Mouse (Mus musculus) megakaryocyte-erythroid progenitor cell, adult 5-6 weeks (primary cell): ENCODE results near the gene Tekt1. TPM values are rescaled to one million over a fixed set of nuclear protein-coding genes. Genes with fewer than 3 reads are reported as not detected.

Experiments
- ATAC-seq: replicated peaks from 2 replicates; pipeline ENCODE4 v1.8.0; 2016; ENCODE audit warnings: mild to moderate bottlenecking, inconsistent platforms; ENCODE audit not compliant: severe bottlenecking, poor library complexity, low FRiP score, low TSS enrichment
- total RNA-seq, 2 experiments: library from RNA; stranded (forward) in 1 of 2; stranded (reverse) in 1 of 2; fragments of 200-1000, 215-1000 nt in 1 of 2; fragments of >200 nt in 1 of 2; fragmentation: Nextera tagmentation in 1 of 2; gene quantifications; 2 replicates each; pipeline ENCODE4 v1.2.3; 2014 to 2017

Gene Tekt1
- total RNA-seq (2014; fragmentation: Nextera tagmentation), result not detected in 2 replicates
- not detected in 2 replicates for total RNA-seq (2017)

DNA sequence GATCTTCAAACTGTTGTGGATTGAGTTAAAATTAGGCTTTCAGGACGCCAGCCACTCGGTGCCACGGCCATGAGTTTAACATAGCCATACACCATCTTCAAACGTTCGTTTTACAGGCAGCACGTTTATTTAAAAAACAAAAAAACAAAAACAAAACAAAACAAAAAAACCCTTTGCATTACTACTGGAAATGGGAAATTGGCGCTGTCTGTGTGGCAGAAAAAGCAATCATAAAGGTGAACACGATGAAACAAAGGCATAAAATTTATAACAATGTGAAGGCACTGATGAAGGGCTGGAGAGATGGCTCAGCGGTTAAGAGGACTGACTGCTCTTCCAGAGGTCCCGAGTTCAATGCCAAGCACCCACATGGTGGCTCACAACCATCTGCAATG is at the start of gene Tekt1:
Tekt1 (minus strand) TSS at position 96 of the 395 bp plus-strand sequence.
- no peak for ATAC-seq

DNA sequence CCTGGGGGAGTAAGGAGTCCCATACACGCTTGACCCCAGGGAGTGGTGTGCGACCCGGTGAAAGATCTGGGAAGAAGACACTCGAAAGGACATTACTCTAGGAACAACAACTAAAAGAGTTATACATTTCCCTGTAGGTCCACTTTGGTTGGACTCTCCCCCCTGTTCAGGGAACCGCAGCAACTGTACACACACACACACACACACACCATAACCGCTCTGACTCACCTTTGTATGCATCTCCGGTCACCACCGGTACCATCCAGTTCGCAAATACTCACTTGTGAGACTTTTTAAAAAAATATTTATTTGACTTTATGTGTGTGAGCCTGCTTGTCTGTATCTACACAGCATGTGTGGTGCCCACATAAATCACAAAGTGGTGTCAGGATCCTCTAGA is 49.7 kb upstream of the Tekt1 start:
- no peak for ATAC-seq

DNA sequence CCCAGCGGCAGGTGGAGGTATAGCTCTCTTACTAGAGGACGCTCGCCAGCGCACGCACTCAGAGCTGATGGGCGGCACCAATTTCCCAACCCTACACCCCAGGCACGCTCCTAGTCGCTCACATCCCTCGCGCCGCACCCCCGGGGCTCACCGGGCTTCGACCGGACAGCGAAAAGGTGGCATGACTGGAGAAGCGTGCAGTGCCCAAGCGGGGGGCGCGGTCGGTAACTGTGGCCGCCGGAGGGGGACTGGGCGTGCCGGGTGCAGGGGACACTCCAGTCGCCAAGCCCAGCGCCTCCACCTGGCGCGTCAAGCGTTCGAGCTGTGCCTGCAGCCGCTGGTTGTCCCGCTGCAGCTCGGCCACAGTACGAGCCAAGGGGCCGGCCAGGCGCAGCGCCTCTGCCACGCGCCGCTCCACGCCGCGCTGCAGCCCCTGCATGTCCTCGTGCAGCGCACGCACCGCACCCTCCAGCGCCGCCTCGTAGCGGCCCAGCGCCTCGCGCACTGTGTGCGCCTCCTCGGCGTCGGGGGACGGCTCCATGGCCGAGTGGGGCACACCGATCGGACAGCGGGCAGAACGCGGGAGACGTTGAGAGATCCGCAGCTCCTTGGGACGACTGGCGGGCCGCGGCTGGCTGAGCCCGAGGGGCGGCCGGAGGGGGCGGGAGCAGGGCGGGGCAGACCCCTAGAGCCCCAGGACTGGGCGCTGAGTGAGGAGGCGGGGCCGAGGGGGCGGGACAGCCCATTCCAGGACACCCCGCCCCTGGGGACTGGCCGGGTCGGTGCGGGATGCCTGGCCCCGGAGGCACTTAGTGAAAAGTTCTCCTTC is 49.1 kb upstream of the Tekt1 start, which contains the start of gene Smtnl2:
Smtnl2 (minus strand) TSS at position 621 of the 829 bp plus-strand sequence.
- peak; percentile 69 for ATAC-seq

DNA sequence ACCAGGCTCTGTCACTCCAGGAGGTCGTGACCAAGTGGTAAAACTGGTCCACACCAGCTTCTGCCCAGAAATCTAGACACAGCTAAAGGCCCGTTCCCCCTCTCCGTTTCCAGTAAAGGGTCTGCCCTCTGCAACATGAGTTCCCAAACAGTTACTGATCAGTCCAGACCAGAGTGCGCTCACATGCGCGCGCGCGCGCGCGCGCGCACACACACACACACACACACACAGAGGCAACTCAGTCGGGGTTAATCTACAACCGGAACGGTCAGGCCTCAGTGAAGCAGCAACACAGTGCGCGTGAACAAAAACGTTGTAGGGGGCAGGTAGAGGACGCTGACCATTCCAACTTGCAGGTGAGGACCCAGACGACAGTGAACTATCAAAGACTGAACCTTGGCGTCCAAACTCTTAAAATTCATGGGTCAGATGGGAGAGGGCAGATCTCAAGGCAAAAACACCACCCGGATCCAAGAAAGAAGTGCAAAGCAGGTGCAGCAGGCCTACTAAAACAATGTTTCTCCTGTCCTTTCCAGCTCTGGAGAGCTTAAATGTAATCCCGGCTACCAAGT is 48.4 kb upstream of the Tekt1 start:
- ATAC-seq, result no peak

DNA sequence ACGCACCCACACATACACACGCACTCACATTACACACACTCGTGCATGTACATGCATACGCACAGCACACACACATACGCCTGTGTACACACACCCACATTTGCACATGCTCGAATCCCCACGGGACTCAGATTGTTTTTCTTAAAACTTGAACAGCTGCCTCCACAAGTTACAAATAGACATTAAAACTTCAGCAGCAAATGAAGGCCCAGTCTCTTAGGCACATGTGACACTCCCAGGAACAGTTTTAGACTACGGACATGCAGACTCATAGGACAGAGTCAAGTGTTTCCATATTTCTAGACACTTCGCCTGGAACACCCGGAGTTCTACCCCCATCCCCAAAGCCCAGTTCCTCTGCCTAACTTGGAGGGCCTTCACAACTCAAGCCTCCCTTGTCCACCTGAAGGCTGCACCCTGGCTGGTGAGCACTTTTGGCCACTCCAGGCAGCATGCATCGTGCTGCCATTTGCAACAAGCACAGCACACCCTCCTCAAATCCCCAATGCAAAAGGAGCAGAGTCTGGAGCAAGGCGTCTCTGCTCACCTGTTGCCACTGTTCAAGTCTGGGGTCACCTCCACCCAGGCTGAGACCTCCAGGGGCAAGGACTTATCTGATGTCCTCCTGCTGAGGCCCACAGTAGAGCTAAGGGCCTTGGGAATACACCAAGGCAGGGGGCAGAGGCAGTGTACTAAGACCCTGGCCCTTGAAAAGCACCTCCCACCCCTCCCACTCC is 47.6 kb upstream of the Tekt1 start:
- ATAC-seq, result no peak

DNA sequence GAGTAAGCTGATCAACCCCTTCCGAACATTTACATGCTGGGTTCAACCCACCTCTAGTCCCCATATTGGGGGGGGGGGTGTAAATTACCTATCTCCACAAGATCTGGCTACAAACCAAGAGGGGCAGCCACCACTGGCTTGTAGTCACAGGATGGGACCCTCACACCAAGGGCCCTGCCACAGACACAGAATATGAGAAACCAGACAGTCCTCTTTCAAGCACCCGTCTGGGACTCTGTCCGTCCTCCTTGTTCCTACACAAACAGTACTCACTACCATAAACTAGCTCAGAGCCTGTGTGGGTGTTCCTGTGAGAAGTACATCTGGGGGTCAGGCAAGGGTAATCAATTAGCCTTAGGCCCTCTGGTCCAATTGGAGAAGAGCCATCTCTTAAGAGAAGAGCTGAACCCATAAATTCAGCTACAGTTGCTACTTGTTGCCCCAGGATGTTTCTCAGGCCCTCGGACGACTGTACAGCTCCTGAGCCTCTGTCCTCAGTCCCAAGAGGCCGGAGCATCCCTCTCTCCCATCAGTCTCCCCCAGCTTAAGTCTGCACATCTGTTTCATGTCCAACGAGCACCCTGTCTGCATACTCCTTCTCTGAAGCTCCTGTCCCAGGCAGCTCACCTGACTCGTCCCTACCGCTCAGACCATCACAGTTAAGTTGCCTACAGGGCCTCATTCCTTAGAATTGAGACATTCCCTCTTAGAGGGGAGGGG is 46.4 kb upstream of the Tekt1 start:
- ATAC-seq, result no peak

DNA sequence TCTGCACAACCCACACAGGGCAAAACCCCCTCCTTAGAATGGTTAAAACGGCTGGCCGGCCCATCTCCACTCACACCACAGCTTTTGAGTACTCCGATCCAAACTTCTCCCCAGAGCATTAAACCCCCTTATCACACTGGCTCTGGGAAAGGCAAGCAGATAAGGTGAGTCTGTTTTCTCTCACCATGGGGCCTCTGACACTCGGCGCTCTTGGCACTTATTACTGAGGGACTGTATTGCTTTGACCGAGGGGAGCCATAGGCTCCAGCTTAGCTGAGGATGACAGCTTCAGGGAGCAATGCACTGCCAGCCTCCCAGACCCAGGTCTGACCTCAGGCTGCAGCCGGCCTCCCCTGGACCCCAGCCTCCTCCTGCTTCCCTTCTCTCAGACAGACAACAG is 45.3 kb upstream of the Tekt1 start:
- no peak for ATAC-seq

DNA sequence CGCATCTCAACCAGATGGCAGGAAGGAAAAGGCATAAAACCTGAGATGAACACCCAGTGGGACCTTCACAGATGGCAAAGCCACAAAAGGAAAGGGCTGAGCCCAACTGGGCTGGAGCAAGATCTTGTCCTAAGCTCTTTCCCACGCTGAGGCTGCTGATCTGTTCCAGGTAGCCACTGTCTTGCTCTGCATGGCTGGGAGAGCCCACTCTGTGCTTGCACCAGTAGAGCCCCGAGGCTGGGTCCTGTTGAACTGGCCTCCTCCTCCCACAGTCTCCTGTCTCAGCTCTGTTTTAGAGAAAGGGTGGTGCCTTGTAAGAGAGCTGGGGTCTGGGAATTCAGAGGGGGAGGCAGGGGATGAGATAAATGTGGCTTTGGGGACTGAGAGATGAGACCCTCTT is 44.8 kb upstream of the Tekt1 start:
- ATAC-seq, result no peak

DNA sequence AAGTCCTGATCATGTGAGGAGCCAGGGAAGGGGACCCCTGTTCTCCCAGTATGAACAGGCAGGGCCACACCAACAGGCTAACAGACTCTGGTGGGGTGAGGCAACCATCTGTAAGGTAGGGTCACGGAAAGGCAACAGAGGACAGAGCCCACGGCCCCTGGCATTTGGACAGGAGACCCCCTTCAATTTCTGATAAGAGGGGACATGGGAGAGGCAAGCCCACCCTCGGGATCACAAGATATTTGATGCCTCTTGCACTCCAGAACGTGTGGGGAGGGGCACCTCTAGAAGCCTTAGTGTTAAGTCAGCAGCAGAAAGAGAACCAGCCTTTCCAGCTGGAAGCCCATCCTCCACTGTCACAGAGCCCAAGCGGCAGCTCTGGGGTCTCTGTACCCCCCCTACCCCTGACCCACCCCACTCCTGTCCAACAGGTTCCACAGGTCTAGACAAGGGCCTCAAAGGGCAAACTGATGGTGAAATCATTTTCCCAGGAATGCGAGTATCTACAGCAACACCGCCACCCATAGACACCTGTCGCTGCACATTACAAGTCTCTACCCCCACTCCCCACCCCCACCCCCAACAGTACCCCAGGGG is 43.9 kb upstream of the Tekt1 start:
- no peak for ATAC-seq

DNA sequence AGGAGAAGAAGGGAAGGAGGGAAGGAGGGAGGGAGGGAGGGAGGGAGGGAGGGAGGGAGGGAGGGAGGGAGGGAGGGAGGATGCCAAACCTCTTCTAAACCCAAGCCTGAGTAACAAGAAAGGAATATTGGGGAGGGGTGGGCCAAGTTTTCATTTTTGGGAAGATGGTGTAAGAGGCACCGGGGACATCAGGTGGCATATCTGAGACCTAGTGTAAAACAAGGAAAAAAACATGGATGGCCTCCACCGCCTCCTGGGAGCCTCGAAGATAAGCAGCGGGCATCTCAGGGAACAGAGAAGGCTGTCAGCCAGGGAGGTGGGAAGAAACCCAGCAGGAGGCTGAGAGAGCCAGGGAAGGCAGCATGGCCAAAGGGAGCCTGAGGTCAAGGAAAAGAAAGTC is 43.3 kb upstream of the Tekt1 start:
- no peak for ATAC-seq

DNA sequence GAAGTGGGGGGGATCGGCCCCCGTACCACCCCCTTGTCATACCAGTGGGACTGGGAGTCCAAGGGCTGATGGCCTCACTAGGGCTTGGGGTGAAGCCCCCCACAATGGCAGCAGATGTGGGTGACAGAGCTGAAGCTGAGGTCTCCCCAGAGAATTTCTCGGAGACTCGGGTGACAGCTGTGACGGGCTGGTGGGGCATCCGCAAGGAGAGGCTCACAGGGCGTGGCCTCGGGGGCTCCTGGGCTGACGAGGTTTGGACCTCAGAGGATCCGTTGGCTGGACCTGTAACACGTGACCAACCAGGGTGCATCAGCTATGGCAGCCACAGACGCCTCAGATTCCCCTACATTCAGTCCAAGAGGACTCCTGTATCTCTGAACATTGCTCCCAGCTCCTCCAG is 40.7 kb upstream of the Tekt1 start:
- no peak for ATAC-seq

DNA sequence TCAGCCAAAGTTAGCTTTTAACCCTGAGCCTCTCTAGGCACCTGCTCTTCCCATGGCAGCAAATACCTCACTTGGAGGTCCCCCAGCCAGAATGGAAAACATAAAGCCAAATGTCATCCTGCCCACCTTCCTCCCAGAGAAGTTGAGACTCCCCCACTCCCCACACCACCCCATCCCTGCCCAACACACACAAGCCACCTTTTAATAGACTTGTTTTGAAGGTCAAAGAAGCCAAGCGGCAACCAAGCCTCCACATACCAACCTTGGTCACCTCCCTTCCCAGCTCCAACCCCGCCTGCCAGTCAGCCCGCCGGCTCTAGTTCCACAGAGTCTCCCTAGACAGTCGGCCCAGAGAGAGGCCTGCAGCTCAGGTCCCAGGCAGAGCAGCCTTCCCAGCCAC is 39.8 kb upstream of the Tekt1 start:
- ATAC-seq, result no peak

DNA sequence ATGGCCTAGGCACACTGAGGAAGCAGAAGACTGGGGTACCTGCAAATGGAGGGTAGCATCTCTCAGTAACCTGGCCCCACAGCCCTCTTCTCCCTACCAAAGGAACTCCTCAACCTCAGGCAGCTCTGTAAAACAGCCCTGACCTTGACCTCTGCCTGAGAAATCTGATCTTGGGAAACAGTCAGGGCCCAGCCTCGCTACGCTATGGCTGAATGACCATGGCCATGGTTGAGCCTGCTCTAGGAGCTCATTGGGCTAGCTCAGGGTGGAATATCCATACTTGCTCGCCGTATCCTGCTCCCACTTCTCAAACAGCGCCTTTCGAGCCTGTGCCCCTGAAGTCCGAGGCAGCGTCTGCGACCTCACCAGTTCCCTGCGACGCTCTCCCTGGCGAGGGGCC is 38.8 kb upstream of the Tekt1 start:
- ATAC-seq, result no peak

DNA sequence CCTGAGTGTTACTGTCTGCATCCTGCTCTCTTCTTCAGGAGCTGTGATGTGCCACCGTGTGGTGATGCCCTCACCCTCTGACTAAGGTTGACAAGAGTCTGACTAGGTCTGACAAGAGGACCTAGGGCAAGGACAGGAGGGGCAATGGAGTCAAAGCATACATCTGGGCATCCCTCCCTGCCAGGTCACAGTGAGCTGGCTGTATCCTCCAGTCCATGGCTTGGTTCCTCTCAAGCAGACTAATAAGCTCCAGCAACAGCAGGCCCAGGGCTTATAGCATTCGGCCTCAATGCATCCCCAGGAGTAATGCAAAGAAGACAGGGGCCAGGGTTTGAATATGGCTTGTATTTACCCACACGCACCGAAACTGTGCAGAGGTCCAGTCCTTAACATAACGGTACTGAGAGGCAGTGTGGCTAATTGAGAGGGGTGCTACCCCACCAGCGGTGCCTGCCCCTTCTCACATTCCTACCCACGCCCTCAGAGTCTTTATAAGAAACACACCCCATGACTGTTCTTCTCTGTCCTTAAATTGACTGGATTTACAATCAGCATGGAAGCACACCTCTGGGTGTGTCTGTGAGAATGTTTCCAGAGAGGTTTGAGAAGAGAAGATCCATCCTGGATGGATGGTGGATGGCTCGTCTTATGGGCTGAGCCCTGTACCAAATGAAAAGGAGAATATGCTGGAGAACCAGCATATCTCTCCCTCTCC is 35.7 kb upstream of the Tekt1 start:
- no peak for ATAC-seq

DNA sequence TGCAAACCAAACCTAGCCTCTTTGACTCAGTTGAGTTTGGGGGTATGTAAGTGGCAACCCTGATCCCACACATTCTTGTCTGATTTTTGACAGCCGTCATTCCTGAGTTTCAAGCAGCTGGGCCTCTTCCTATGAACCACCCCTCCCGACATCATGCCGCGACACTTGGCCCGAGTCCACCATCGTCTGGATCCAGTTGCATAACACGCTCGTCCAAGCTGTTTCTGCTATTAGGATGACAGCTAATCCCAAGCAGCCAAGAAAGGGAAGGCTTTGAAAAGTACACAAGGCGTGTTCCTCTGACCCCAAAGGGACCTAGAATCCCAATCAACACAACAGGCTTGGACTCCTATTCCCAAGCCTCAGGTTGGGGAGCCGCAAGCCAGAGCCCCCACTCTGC is 34.8 kb upstream of the Tekt1 start:
- ATAC-seq, result no peak

DNA sequence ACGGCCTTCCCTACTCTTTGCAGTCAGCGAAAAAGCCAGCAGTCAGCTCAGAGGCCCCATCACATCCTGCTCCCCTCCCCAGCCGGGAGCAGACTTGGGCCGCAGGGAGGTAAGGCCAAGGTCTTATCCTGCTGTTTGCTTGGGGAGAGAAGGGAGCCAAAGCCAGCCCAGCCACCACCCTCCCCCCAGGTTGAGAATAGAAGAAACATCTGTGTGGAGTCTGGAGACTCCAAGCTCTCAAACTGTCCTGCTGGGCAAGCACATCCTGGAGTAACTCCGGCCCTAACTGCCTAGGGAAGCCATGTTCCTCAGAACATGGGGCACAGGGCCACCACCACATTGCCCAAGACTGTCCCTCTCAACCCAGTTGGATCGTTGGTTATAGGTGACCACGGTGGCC is 34.4 kb upstream of the Tekt1 start:
- no peak for ATAC-seq

DNA sequence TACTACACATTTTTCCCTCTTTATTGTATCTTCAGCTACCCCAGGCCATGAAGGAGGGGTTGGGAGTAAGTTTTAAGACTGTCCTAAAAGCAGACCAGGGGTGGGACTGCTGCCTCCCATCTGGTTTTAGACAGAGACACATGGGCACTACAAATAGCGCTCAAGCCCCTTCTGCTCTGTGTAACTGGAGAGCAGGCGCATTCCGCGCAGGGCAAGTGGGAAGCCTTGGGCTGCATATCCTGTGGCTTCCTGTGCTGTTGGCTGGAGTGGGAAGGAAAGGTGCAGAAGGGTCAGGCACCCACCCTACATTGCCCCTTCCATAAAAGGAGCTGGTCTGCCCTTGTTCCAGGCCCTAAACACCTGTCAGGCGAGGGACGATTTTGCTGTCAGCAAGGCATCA is 33.4 kb upstream of the Tekt1 start:
- no peak for ATAC-seq

DNA sequence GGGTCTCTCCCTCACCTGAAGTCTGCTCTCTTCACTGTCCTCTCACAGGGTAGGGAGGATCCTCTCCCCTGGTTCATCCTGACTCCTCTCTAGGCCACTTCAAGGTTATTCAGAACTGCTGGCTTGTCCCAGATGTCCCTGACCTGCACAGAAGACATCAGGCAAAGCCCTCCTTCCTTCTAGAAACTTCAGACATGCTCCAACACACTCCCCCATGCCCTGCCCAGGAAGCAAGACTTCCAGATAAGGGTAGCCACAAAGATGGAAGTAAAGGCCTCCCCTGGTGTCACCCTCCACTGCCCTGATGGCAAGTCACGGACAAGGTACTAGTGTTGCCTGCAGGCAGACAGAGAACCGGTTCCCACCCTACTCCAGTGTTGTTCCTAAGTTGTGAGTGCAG is 32.5 kb upstream of the Tekt1 start:
- ATAC-seq, result 0 out of 2 replicates have a peak, but pooled peaks have one; percentile 29

DNA sequence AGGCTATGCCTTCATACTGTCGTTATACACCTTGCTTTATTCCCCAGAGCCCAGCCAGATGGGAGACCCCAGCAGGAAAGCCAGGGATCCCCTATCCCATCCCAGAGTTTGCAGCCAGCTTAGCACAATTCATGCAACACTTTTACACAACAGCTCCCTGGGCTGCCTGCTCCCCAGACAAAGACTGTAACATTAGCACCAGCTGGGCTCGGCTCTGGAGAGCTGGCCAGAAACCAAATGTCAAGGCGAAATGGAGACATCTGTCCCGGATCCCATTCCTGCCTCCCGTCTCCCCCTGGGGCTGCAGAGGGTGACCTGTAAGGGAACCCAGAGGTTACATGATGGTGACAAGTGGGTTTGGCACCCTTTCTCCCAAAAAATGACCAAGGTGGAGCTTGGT is 31.4 kb upstream of the Tekt1 start:
- no peak for ATAC-seq
